Mouse (Mus musculus) thymus, adult 2 months (tissue): Measurements from ENCODE around the gene Kif6. TPM values are rescaled to one million over a fixed set of nuclear protein-coding genes. Genes with fewer than 3 reads are reported as not detected.

ENCODE experiments used
- DNase-seq: peaks from one replicate; pipeline ENCODE4 v3.0.0; 2021
- H3K27ac ChIP-seq: fragments of 200-500 bp; 2 replicates; pipeline ENCODE4 v1.5.1; 2012; ENCODE audit warnings: low read length, control low read depth; ENCODE audit not compliant: control insufficient read depth, insufficient read depth
- H3K27me3 ChIP-seq: fragments of 200-500 bp; 2 replicates; pipeline ENCODE4 v1.6.1; 2012; ENCODE audit warnings: mild to moderate bottlenecking, low read length, moderate library complexity, mixed read lengths; ENCODE audit not compliant: control insufficient read depth, insufficient read depth
- H3K36me3 ChIP-seq: fragments of 200-500 bp; 2 replicates; pipeline ENCODE4 v1.6.1; 2012; ENCODE audit warnings: mild to moderate bottlenecking, low read length, moderate library complexity; ENCODE audit not compliant: control insufficient read depth, insufficient read depth
- H3K4me1 ChIP-seq: fragments of 200-500 bp; replicated peaks from 2 replicates; pipeline ENCODE4 v1.6.1; 2012; ENCODE audit warnings: low read length; ENCODE audit not compliant: control insufficient read depth, insufficient read depth
- H3K4me3 ChIP-seq: fragments of 200-500 bp; 2 replicates; pipeline ENCODE4 v1.5.1; 2012; ENCODE audit warnings: mild to moderate bottlenecking, low read length, control low read depth, moderate library complexity; ENCODE audit not compliant: control insufficient read depth, insufficient read depth
- CTCF ChIP-seq: fragments of 200-500 bp; IDR thresholded peaks from 2 replicates; pipeline ENCODE4 v1.5.1; 2012; ENCODE audit warnings: mild to moderate bottlenecking, control low read depth, low read length, moderate library complexity, borderline replicate concordance; ENCODE audit not compliant: control insufficient read depth, poor library complexity, insufficient read depth; ENCODE audit errors: extremely low read depth
- POLR2A ChIP-seq: fragments of 200-500 bp; IDR thresholded peaks from 2 replicates; pipeline ENCODE4 v1.6.1; 2012; ENCODE audit warnings: mild to moderate bottlenecking, low read length, control low read depth, moderate library complexity; ENCODE audit not compliant: control insufficient read depth, poor library complexity, insufficient read depth; ENCODE audit errors: extremely low read depth
- WGBS: fragments of 180-500 bp; shearing (Covaris S2); methylation state at CpG from one replicate; pipeline ENCODE4 v1.1.7; 2018; 5-methylcytosine and 5-hydroxymethylcytosine counted together
- polyA plus RNA-seq: library from polyadenylated mRNA; depleted of rRNA; stranded (reverse); fragments of >200 nt; gene quantifications from 2 replicates; pipeline ENCODE4 v1.2.3, GENCODE M21; 2012

Kif6 gene
- polyA plus RNA-seq, 1 experiment: 0.54 TPM

DNA sequence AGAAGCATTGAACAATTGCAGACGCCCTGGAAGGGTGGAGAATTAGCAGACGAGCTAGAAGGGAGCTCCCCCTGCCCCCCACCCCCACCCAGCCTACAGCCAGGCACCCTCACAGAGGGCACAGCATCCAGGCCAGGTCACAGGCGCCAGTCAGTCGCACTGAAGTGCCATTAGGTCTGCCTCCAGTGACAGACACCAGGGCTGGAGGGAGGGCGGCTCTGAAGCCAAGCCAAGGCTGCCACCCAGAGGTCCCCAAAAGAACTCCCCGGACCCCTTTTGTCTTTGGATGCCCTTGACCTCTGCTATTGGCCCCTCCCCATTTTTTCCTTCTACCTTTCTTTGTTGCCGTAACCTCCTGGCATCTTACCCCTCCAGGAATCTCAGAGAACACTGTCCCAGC lies 274.7 kb downstream of the Kif6 start:
- H3K4me1 ChIP-seq: no peaks in the 10 kb centered on the region
- no peak overlapping the region for H3K27ac ChIP-seq

DNA sequence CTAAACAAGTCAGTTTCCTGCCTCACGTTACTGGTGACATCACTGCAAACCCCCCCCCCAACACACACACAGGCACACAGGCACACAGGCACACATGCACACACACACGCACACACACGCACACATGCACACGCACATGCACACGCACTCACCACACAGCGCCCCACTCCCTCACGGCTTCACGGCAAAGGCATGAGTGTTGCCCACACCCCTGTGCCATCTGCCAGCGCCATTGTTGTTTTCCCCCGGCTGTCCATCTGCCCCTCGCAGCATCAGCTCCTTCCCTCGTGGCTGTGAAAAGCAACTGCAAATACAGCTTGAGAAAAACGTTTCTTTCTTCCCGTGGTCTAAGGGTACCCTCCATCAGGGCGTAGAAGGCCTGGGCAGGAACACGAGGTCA lies 275.9 kb downstream of the Kif6 start:
- Histone ChIP-seq H3K4me1 (no peaks in the 10 kb centered on the region), H3K36me3 (no peaks in the 10 kb centered on the region), H3K27me3 (no peaks in the 10 kb centered on the region), H3K4me3 (no peak overlapping the region), H3K27ac (no peak overlapping the region)
- WGBS: 88% methylated on average over 16 of the region's 16 CpGs
- TF ChIP-seq CTCF (no peak), POLR2A (no peak)
- DNase-seq: no peak

More for the DNA sequence above, 274.7 kb downstream of the Kif6 start:
- no peak overlapping the region for H3K4me3 ChIP-seq
- H3K27me3 ChIP-seq: no peaks in the 10 kb centered on the region
- no peak for DNase-seq
- TF ChIP-seq POLR2A (no peak), CTCF (no peak)
- WGBS: 71% methylated on average over 7 of the region's 7 CpGs
- no peaks in the 10 kb centered on the region for H3K36me3 ChIP-seq

DNA sequence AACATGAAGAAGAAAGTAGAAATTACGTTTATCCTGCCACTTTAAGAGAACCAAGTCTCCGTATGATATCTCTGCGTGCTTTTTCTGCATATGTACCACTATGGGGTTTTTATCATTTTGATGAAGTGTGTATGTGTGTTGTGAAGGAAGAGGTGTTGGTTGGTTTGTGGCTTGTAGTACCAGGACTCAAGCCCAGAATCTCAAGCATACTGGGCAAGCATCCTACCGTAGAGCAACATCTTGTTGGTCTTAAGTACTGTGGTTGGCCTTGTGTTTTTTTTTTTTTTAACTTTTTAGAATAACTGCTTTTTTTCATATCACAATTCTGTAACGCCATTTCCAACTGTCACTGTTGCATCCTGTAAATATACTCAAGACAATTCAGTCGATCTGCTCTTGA lies 277.5 kb downstream of the Kif6 start:
- 85% methylated on average over 6 of the region's 6 CpGs for whole genome bisulfite sequencing
- Histone ChIP-seq H3K27ac (no peak overlapping the region), H3K4me1 (no peaks in the 10 kb centered on the region), H3K27me3 (no peaks in the 10 kb centered on the region), H3K4me3 (no peak overlapping the region), H3K36me3 (no peaks in the 10 kb centered on the region)
- TF ChIP-seq CTCF (no peak), POLR2A (no peak)
- DNase-seq: no peak

DNA sequence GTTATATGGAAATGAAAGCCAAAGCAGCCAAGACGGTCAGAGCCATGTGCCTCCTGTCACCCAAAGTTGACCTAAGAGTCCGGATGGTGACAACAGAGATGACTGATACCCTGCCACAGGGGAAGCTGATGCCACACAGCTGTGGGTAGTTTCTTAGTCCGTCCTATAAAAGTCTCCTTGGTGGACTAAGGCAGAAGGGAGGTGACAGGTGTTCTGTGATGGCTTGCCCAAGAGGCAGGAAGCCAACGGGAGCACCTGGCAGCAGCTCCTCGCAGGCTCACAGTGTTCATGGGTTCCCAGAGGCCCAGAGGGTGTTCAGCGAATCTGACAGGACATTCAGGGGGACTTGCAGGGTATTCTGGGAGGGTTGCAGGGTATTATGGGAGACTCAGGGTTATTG lies 279.5 kb downstream of the Kif6 start:
- Histone ChIP-seq H3K4me1 (no peaks in the 10 kb centered on the region), H3K36me3 (no peaks in the 10 kb centered on the region), H3K27me3 (no peaks in the 10 kb centered on the region), H3K27ac (no peak overlapping the region), H3K4me3 (no peak overlapping the region)
- no peak for DNase-seq
- WGBS: 79% methylated on average over 6 of the region's 6 CpGs
- TF ChIP-seq POLR2A (no peak), CTCF (no peak)

DNA sequence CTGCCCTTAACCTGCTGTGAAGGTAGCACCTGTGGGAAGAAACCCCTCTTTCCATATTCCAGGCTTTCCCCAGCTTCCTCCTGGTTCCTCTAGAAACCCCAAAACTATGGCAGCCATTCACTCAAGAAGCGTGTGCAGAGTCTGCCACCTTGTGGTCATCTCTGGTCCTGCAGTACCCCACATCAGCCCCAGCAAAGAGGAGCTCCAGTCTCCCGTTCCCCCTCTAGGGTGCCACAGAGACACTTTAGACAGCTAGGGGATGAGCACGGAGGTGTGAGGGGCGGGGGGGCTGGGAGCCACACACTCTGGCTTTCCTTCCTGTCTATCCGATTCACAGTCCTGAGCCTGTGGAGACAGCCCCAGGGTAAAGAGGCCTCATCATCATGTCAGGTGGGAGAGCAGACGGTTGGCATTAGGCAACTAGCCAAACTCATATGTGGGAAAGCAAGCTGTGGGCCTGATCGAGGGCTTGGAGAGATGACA lies 284.0 kb downstream of the Kif6 start:
- Histone ChIP-seq H3K36me3 (no peaks in the 10 kb centered on the region), H3K27me3 (no peaks in the 10 kb centered on the region), H3K27ac (no peak overlapping the region), H3K4me3 (no peak overlapping the region), H3K4me1 (no peaks in the 10 kb centered on the region)
- peak; percentile 61 for DNase-seq
- WGBS: 17% methylated on average over 7 of the region's 7 CpGs
- TF ChIP-seq POLR2A (no peak), CTCF (peak; percentile 81; the same call in 1 of the 2 replicates)

DNA sequence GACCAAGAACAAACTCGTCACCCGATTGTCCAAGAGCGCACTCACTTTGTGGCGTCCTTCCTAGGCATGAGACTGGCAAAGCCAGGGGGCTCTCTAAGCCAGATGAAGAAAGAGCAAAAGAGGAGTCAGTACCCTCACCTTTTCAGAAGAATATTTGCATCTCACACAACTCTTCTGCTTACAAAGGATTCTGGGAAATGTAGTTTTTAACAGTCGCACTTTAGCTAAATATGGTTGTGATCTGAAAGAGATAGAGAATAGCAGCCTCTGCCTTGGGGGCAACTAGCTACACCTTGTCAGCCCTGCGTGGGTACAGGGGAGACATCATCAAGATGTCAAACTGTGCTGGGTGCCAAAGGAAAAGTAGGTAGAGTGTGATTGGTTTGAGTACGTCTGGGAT lies 287.7 kb downstream of the Kif6 start:
- H3K4me3 ChIP-seq: no peak overlapping the region
- TF ChIP-seq POLR2A (no peak), CTCF (no peak)
- no peaks in the 10 kb centered on the region for H3K36me3 ChIP-seq
- no peak for DNase-seq
- H3K27ac ChIP-seq: no peak overlapping the region
- H3K27me3 ChIP-seq: no peaks in the 10 kb centered on the region
- no peaks in the 10 kb centered on the region for H3K4me1 ChIP-seq
- WGBS: 92% methylated on average over 7 of the region's 7 CpGs

DNA sequence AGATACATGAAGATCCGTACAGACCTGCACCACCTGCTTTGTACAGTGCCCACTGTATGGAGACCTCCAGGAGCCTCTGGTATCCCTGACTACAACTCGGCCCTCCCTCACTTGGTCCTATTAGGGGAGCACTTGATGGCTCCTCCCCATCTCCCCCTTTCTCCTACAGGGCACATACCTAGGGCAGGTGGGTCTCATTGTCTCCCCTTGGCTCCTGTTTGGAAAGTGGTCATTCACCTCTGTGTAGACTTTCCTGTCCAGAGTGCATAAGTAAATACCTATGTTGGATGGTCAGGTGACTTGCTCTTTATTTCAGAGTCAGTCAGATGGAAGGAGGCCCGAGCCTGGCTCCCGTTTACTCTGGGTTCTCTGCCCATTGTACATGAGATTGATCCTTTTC lies 308.5 kb downstream of the Kif6 start:
- TF ChIP-seq POLR2A: no peak
- no peak for TF ChIP-seq CTCF
- no peaks in the 10 kb centered on the region for H3K27me3 ChIP-seq
- DNase-seq: no peak
- H3K4me1 ChIP-seq: no peaks in the 10 kb centered on the region
- 94% methylated on average over 4 of the region's 4 CpGs for WGBS
- H3K4me3 ChIP-seq: no peak overlapping the region
- no peak overlapping the region for H3K27ac ChIP-seq
- no peaks in the 10 kb centered on the region for H3K36me3 ChIP-seq
